Mouse (Mus musculus) spleen, adult 2 months (tissue): Measurements from ENCODE around the gene Gpr183.

Experiments
- CTCF ChIP-seq: fragments of 200-500 bp; IDR thresholded peaks from 2 replicates; pipeline ENCODE4 v1.5.1; 2011; ENCODE audit warnings: mild to moderate bottlenecking, inconsistent platforms; ENCODE audit not compliant: insufficient read depth, insufficient read length, insufficient replicate concordance; ENCODE audit errors: extremely low read depth
- POLR2A ChIP-seq: fragments of 200-500 bp; IDR thresholded peaks from 2 replicates; pipeline ENCODE4 v1.6.1; 2011; ENCODE audit warnings: low read depth, low read length, inconsistent platforms

- TF ChIP-seq CTCF (no peak), POLR2A (no peak)
Measured at GRCm38 (mm10) chr14:121946728-121947127, 18.3 kb downstream of the Gpr183 start.
